ENCODE assay signal across 25 mouse cellular contexts in genomic region chr8:35302856-35303255, GRCm38 (mm10).
"Had no signal": no experiment of that assay in that cellular context is flagged by ENCODE, and none has a peak within 500 bp of the region (broad histone marks: within the 10 kb centered on the region; RNA-seq: fewer than 3 reads in every experiment).

No protein-coding gene starts in this region.

- H3K36me3 ChIP-seq: kidney, embryonic 15.5 days; limb, embryonic 10.5 days; limb, embryonic 13.5 days; midbrain, embryonic 12.5 days; midbrain, embryonic 15.5 days; neural tube, embryonic 12.5 days; neural tube, embryonic 15.5 days had no signal

- H3K27ac ChIP-seq: kidney, embryonic 15.5 days; left cerebral cortex, adult 2 months; limb, embryonic 10.5 days; limb, embryonic 13.5 days; liver, embryonic 14.5 days; macrophage; midbrain, embryonic 12.5 days; midbrain, embryonic 15.5 days; neural tube, embryonic 12.5 days; neural tube, embryonic 15.5 days; stomach, postnatal 0 days had no signal

- H3K4me2 ChIP-seq: kidney, embryonic 15.5 days; limb, embryonic 13.5 days; lung, embryonic 14.5 days; midbrain, embryonic 12.5 days; midbrain, embryonic 15.5 days; neural tube, embryonic 12.5 days; neural tube, embryonic 15.5 days had no signal

- H3K4me1 ChIP-seq: limb, embryonic 10.5 days; midbrain, embryonic 12.5 days; midbrain, embryonic 15.5 days; neural tube, embryonic 12.5 days had no signal

- H3K4me3 ChIP-seq: kidney, embryonic 15.5 days; left cerebral cortex, adult 2 months; limb, embryonic 10.5 days; limb, embryonic 13.5 days; midbrain, embryonic 12.5 days; midbrain, embryonic 15.5 days; neural tube, embryonic 12.5 days; neural tube, embryonic 15.5 days had no signal

- ATAC-seq: liver, postnatal 0 days; lung, postnatal 0 days; midbrain, embryonic 15.5 days had no signal

- DNase-seq: kidney, adult 8-10 months; kidney, postnatal 10 days; kidney, postnatal 36 days; layer of hippocampus, postnatal 36 days; liver; liver, postnatal 0 days; lung, embryonic 14.5 days; right cerebral cortex, adult 18-20 months; right cerebral cortex, postnatal 14 days; right cerebral cortex, postnatal 4 days; thymus, adult 2 months; thymus, postnatal 14 days; thymus, postnatal 4 days had no signal

- H3K27me3 ChIP-seq: kidney, embryonic 15.5 days; limb, embryonic 13.5 days; midbrain, embryonic 12.5 days; midbrain, embryonic 15.5 days; neural tube, embryonic 12.5 days; neural tube, embryonic 15.5 days had no signal

- H3K9me3 ChIP-seq: kidney, embryonic 15.5 days; limb, embryonic 10.5 days; midbrain, embryonic 15.5 days had no signal

- H3K9ac ChIP-seq: kidney, embryonic 15.5 days; limb, embryonic 13.5 days; liver, embryonic 14.5 days; liver, postnatal 0 days; lung, embryonic 14.5 days; midbrain, embryonic 12.5 days; midbrain, embryonic 15.5 days; neural tube, embryonic 12.5 days; neural tube, embryonic 15.5 days had no signal
